ENCODE assay signal across 27 mouse cellular contexts in genomic region chr6:86773830-86774229, GRCm38 (mm10). TPM values are rescaled to one million over a fixed set of nuclear protein-coding genes. Genes with fewer than 3 reads are reported as not detected.
A peak's percentile ranks its signal among the peaks of the same experiment; 100 is the strongest.
DNase-seq lines count a peak whose midpoint lies in the region; ATAC-seq and TF ChIP-seq lines count a peak whose summit lies in the region.
"Had no signal": no experiment of that assay in that cellular context is flagged by ENCODE, and none has a peak within 500 bp of the region (broad histone marks: within the 10 kb centered on the region; RNA-seq: fewer than 3 reads in every experiment).

No protein-coding gene starts in this region.

- intact Hi-C loops in gastrocnemius, adult 2 months (cut with DNase I) = no loop called here

- H3K79me2 ChIP-seq in MEL (ENCODE audit: control insufficient read depth, insufficient read depth, low read length, poor library complexity) = no peaks in the 10 kb centered on the region

- no peak; the same call in 1 of the 2 replicates for TF ChIP-seq RAD21 in MEL (IDR thresholded peaks at IDR 0.05; ENCODE audit: low read depth, low read length)

- DNase-seq in gastrocnemius, adult 2 months = no peak
- no peak for DNase-seq in gastrocnemius, postnatal 10 days
- DNase-seq in MEL (ENCODE audit: low read depth, low spot score) = peak; percentile 67
- DNase-seq in cerebellum, postnatal 10 days = no peak
- DNase-seq in T-cell, adult 2 months (ENCODE audit: low spot score) = no peak
- DNase-seq: adrenal gland, adult 8-10 months; adrenal gland, postnatal 25 days; B cell, adult 2 months; cerebellum, adult 11-12 months; cerebellum, adult 8-10 months; cerebellum, postnatal 14 days; gastrocnemius, postnatal 36 days; heart, postnatal 36 days; kidney, adult 18-20 months had no signal

- no peak for TF ChIP-seq CTCF in gastrocnemius, adult 2 months (IDR thresholded peaks at IDR 0.05)
- TF ChIP-seq CTCF in MEL (IDR thresholded peaks at IDR 0.05 in 2 of 3, conservative IDR thresholded peaks at IDR 0.05 in 1 of 3; ENCODE audit: control insufficient read depth in 1 of 3, insufficient read depth in 1 of 3, low read depth in 2 of 3, low read length in 3 of 3, poor library complexity in 1 of 3, severe bottlenecking in 1 of 3) = peak in 1 of 3 experiments; percentile 22; a peak in 1 of 6 replicates

- no peaks in the 10 kb centered on the region for H3K27me3 ChIP-seq in MEL (ENCODE audit: control insufficient read depth in 1 of 2, insufficient read depth in 2 of 2, low read length in 2 of 2)
- no peaks in the 10 kb centered on the region for H3K27me3 ChIP-seq in intestine, embryonic 16.5 days (replicated peaks; ENCODE audit: control insufficient read depth, insufficient read depth, low read length)
- H3K27me3 ChIP-seq: CH12.LX; embryonic facial prominence, embryonic 12.5 days; embryonic facial prominence, embryonic 15.5 days; forebrain, embryonic 15.5 days had no signal

- no peak for ATAC-seq in intestine, embryonic 16.5 days
- ATAC-seq in megakaryocyte progenitor cell, adult 5-6 weeks (replicated peaks; ENCODE audit: poor library complexity) = peak; percentile 44; the same call in 1 of the 2 replicates
- ATAC-seq: activated CD4-positive, CD25-positive, alpha-beta regulatory T cell, adult 4 months; forebrain, embryonic 15.5 days; hindbrain, postnatal 0 days; inflammation-experienced regulatory T-cells, adult 6 months had no signal

- peak overlapping the region; percentile 39 for H3K4me2 ChIP-seq in intestine, embryonic 16.5 days (ENCODE audit: low read depth, low read length)
- H3K4me2 ChIP-seq: embryonic facial prominence, embryonic 12.5 days; embryonic facial prominence, embryonic 15.5 days; forebrain, embryonic 15.5 days; heart, embryonic 11.5 days; hindbrain, embryonic 14.5 days had no signal

- H3K9me3 ChIP-seq in MEL (replicated peaks; ENCODE audit: insufficient read depth, low read length) = no peaks in the 10 kb centered on the region
- H3K9me3 ChIP-seq in intestine, embryonic 16.5 days (ENCODE audit: control insufficient read depth, low read length) = no peaks in the 10 kb centered on the region
- H3K9me3 ChIP-seq: embryonic facial prominence, embryonic 12.5 days; embryonic facial prominence, embryonic 15.5 days; forebrain, embryonic 15.5 days; G1E; hindbrain, embryonic 10.5 days had no signal

- no peak overlapping the region for H3K9ac ChIP-seq in MEL (ENCODE audit: control insufficient read depth, low read depth, low read length, poor library complexity, severe bottlenecking)
- 0 out of 2 replicates have a peak overlapping the region, but pooled peaks have one; percentile 38 for H3K9ac ChIP-seq in intestine, embryonic 16.5 days (ENCODE audit: low read depth, low read length)
- H3K9ac ChIP-seq: embryonic facial prominence, embryonic 12.5 days; embryonic facial prominence, embryonic 15.5 days; forebrain, embryonic 15.5 days; hindbrain, embryonic 14.5 days had no signal

- no peak for TF ChIP-seq POLR2A in MEL (IDR thresholded peaks at IDR 0.05; ENCODE audit: control insufficient read depth in 1 of 2, insufficient read depth in 1 of 2, low read depth in 1 of 2, low read length in 2 of 2, poor library complexity in 1 of 2)

- WGBS in intestine, embryonic 16.5 days = 77% methylated on average over 4 of the region's 4 CpGs

- TF ChIP-seq EP300 in MEL (IDR thresholded peaks at IDR 0.05; ENCODE audit: low read depth in 1 of 2, low read length in 2 of 2) = peak; percentile 57 to 74; a peak in 3 of 4 replicates

- H3K36me3 ChIP-seq in MEL (ENCODE audit: control insufficient read depth in 1 of 2, insufficient read depth in 2 of 2, low read length in 2 of 2) = peaks cover 0 to 31% of the 10 kb centered on the region in 2 experiments; a peak in 2 of 4 replicates
- H3K36me3 ChIP-seq in intestine, embryonic 16.5 days (ENCODE audit: control insufficient read depth, insufficient read depth, low read length) = no peaks in the 10 kb centered on the region
- H3K36me3 ChIP-seq: embryonic facial prominence, embryonic 12.5 days; embryonic facial prominence, embryonic 15.5 days; forebrain, embryonic 15.5 days; G1E; hindbrain, embryonic 10.5 days had no signal

- H3K4me1 ChIP-seq in MEL (ENCODE audit: control insufficient read depth in 1 of 2, insufficient read depth in 2 of 2, low read length in 2 of 2) = peaks cover 9 to 34% of the 10 kb centered on the region in 2 experiments
- H3K4me1 ChIP-seq in intestine, embryonic 16.5 days (ENCODE audit: control insufficient read depth, insufficient read depth, low read length) = peaks cover 9% of the 10 kb centered on the region; the same call in 1 of the 2 replicates
- H3K4me1 ChIP-seq: embryonic facial prominence, embryonic 12.5 days; forebrain, embryonic 15.5 days; hindbrain, embryonic 10.5 days had no signal

- H3K4me3 ChIP-seq in gastrocnemius, adult 2 months = no peak overlapping the region
- H3K4me3 ChIP-seq in MEL (ENCODE audit: control insufficient read depth in 1 of 2, insufficient read depth in 1 of 2, low read depth in 2 of 2, low read length in 2 of 2) = no peak overlapping the region
- H3K4me3 ChIP-seq in intestine, embryonic 16.5 days (ENCODE audit: low read length) = peak overlapping the region; percentile 36
- H3K4me3 ChIP-seq: embryonic facial prominence, embryonic 12.5 days; embryonic facial prominence, embryonic 15.5 days; forebrain, embryonic 15.5 days; hindbrain, embryonic 10.5 days had no signal

- H3K27ac ChIP-seq in gastrocnemius, adult 2 months = peak overlapping the region; percentile 24; the same call in 1 of the 2 replicates
- peak overlapping the region; percentile 64 for H3K27ac ChIP-seq in MEL (ENCODE audit: control insufficient read depth, low read depth, low read length)
- H3K27ac ChIP-seq in intestine, embryonic 16.5 days (ENCODE audit: low read length) = peak overlapping the region; percentile 83
- H3K27ac ChIP-seq: embryonic facial prominence, embryonic 12.5 days; embryonic facial prominence, embryonic 15.5 days; forebrain, embryonic 15.5 days; hindbrain, embryonic 10.5 days; hindbrain, embryonic 14.5 days; hindbrain, postnatal 0 days had no signal

TF ChIP-seq in MEL, 35 proteins besides CTCF, POLR2A, EP300 and RAD21:
- peak; percentile 68 for TF ChIP-seq ETS1 (IDR thresholded peaks at IDR 0.05; ENCODE audit: low read depth, low read length)
- no peak for TF ChIP-seq E2F4 (IDR thresholded peaks at IDR 0.05; ENCODE audit: borderline replicate concordance, low read depth, low read length)
- no peak for TF ChIP-seq MAZ (IDR thresholded peaks at IDR 0.05; ENCODE audit: low read depth, low read length)
- no peak for TF ChIP-seq TBP (IDR thresholded peaks at IDR 0.05; ENCODE audit: low read depth, low read length)
- TF ChIP-seq ZNF384 (IDR thresholded peaks at IDR 0.05; ENCODE audit: low read depth, low read length) = peak; percentile 88
- peak; percentile 68 for TF ChIP-seq GATA1 (IDR thresholded peaks at IDR 0.05; ENCODE audit: low read depth, low read length)
- TF ChIP-seq MXI1 (IDR thresholded peaks at IDR 0.05; ENCODE audit: low read depth, low read length) = peak; percentile 48
- no peak for TF ChIP-seq POLR2AphosphoS2 (IDR thresholded peaks at IDR 0.05; ENCODE audit: low read length)
- TF ChIP-seq NELFE (IDR thresholded peaks at IDR 0.05; ENCODE audit: low read depth, low read length) = no peak
- no peak for TF ChIP-seq BHLHE40 (IDR thresholded peaks at IDR 0.05; ENCODE audit: borderline replicate concordance, low read depth, low read length)
- no peak for TF ChIP-seq JUND (IDR thresholded peaks at IDR 0.05; ENCODE audit: low read depth, low read length)
- no peak for TF ChIP-seq GABPA (IDR thresholded peaks at IDR 0.05; ENCODE audit: low read depth, low read length)
- TF ChIP-seq MAFK (IDR thresholded peaks at IDR 0.05; ENCODE audit: borderline replicate concordance, low read depth, low read length) = no peak
- no peak for TF ChIP-seq USF1 (IDR thresholded peaks at IDR 0.05; ENCODE audit: low read depth, low read length)
- TF ChIP-seq SIN3A (IDR thresholded peaks at IDR 0.05; ENCODE audit: low read length) = no peak
- TF ChIP-seq RCOR1 (IDR thresholded peaks at IDR 0.05; ENCODE audit: low read depth, low read length) = peak; percentile 74
- TF ChIP-seq CHD1 (IDR thresholded peaks at IDR 0.05; ENCODE audit: low read depth, low read length) = no peak
- peak; percentile 28 for TF ChIP-seq SMC3 (IDR thresholded peaks at IDR 0.05; ENCODE audit: low read depth, low read length)
- TF ChIP-seq MYB (IDR thresholded peaks at IDR 0.05; ENCODE audit: low read depth, low read length) = no peak
- no peak for TF ChIP-seq USF2 (IDR thresholded peaks at IDR 0.05; ENCODE audit: borderline replicate concordance in 1 of 2, insufficient read depth in 1 of 2, low read depth in 1 of 2, low read length in 2 of 2)
- TF ChIP-seq CHD2 (IDR thresholded peaks at IDR 0.05; ENCODE audit: low read length) = no peak
- TF ChIP-seq MYC (IDR thresholded peaks at IDR 0.05; ENCODE audit: low read depth, low read length) = no peak
- peak; percentile 49; the same call in 1 of the 2 replicates for TF ChIP-seq TCF12 (IDR thresholded peaks at IDR 0.05; ENCODE audit: low read depth, low read length)

RNA-seq across cellular contexts. Expression of gene Anxa4, which starts 19.6 kb away (rescaled TPM):
- 10 to 100 TPM; 18.7 to 21.4 TPM for total RNA-seq in gastrocnemius, adult 2 months (2021)
- total RNA-seq in gastrocnemius, postnatal 10 days (2021) = 10 to 100 TPM; 26.8 to 31.3 TPM
- 30.4 and 31.1 TPM in 2 replicates for total RNA-seq in MEL (2012; rRNA removed)
- 100 to 1,000 TPM in 1 of 2 experiments, 10 to 100 TPM in 1; 53.6 to 176 TPM for polyA plus RNA-seq in MEL (2012; ENCODE audit: insufficient read depth in 1 of 2, insufficient read length in 2 of 2, low read depth in 1 of 2, low replicate concordance in 2 of 2, missing spikeins in 1 of 2)
- 538 and 653 TPM in 2 replicates for polyA plus RNA-seq in intestine, embryonic 16.5 days (2015; fragmentation: Nextera tagmentation; extraction: Ambion mirVana)
- total RNA-seq in megakaryocyte progenitor cell, adult 5-6 weeks (2015) = 14.6 and 18.4 TPM in 2 replicates
- total RNA-seq in megakaryocyte progenitor cell, adult 5-6 weeks (2017) = 15.3 and 21.2 TPM in 2 replicates

RNA-seq across cellular contexts. Expression of gene Gmcl1, which starts 40.6 kb away (rescaled TPM):
- total RNA-seq in gastrocnemius, adult 2 months (2021) = 1 to 10 TPM; 2.6 to 3.2 TPM
- total RNA-seq in gastrocnemius, postnatal 10 days (2021) = 1 to 10 TPM; 3.9 to 5.8 TPM
- 15.9 TPM in 2 replicates for total RNA-seq in MEL (2012; rRNA removed)
- polyA plus RNA-seq in MEL (2012; ENCODE audit: insufficient read depth in 1 of 2, insufficient read length in 2 of 2, low read depth in 1 of 2, low replicate concordance in 2 of 2, missing spikeins in 1 of 2) = 10 to 100 TPM; 21.5 to 67.0 TPM
- polyA plus RNA-seq in intestine, embryonic 16.5 days (2015; fragmentation: Nextera tagmentation; extraction: Ambion mirVana) = 22.1 and 24.3 TPM in 2 replicates
- 24.5 and 28.2 TPM in 2 replicates for total RNA-seq in megakaryocyte progenitor cell, adult 5-6 weeks (2015)
- 26.1 TPM in 2 replicates for total RNA-seq in megakaryocyte progenitor cell, adult 5-6 weeks (2017)

Comparison
In these comparisons a context has a peak if more than half of its experiments do, and no peak if none do; other contexts are left out.
1. H3K27ac ChIP-seq: peak in every context shown above with its lines; median percentile 83 in intestine, embryonic 16.5 days; 64 in MEL; 24 in gastrocnemius, adult 2 months.